Mouse (Mus musculus): Measurements from ENCODE around the gene Rap1b.

- TF ChIP-seq CTCF (IDR thresholded peaks at IDR 0.05; ENCODE audit: borderline replicate concordance, extremely low read depth, insufficient read depth, insufficient read length) (no peak), POLR2A (IDR thresholded peaks at IDR 0.05; ENCODE audit: borderline replicate concordance, extremely low read depth, insufficient read depth, insufficient read length, poor library complexity, severe bottlenecking) (no peak)
These were observed 71.6 kb downstream of the Rap1b start for GRCm38 (mm10) chr10:117774011-117774816.
